ENCODE assay signal across 27 mouse cellular contexts in the genomic region with DNA sequence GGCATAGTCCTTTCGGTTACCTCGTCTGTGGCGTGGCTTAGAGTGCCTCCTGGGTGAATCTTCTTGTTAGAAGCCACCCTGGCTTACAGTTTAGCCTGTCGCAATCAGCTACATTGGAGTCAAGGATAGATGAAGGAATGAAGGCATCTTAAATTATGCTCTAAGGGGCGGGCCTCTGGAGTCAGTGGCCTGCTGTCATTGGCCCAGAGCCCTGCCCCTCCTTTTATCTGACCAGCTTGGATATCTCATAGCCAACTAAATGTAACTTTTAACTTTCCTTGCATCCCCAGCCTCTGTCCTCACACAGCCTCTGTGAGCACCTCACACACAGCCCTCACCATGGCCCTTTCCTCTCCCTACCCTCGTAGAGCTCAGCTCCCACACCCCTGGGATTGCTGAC.
DNase-seq lines count a peak whose midpoint lies in the region; ATAC-seq and TF ChIP-seq lines count a peak whose summit lies in the region.
"Had no signal": no experiment of that assay in that cellular context is flagged by ENCODE, and none has a peak within 500 bp of the region (broad histone marks: within the 10 kb centered on the region; RNA-seq: fewer than 3 reads in every experiment).

No protein-coding gene starts in this region.

- TF ChIP-seq CTCF in gastrocnemius, adult 2 months (IDR thresholded peaks at IDR 0.05) = no peak

- intact Hi-C loops in gastrocnemius, adult 2 months (cut with DNase I) = no loop called here

- peak overlapping the region; percentile 24; the same call in 1 of the 2 replicates for H3K27ac ChIP-seq in gastrocnemius, adult 2 months
- H3K27ac ChIP-seq: hindbrain, embryonic 15.5 days; intestine, embryonic 15.5 days; limb, embryonic 12.5 days; neural tube, embryonic 12.5 days; stomach, embryonic 15.5 days had no signal

- DNase-seq in gastrocnemius, adult 2 months = no peak
- no peak for DNase-seq in gastrocnemius, postnatal 4 days (ENCODE audit: low spot score in 2 of 2)
- DNase-seq in kidney, postnatal 4 days = peak; percentile 32 to 65
- no peak for DNase-seq in kidney, adult 9 months
- DNase-seq in induced T-regulatory cell, adult 2 months (ENCODE audit: low read depth) = peak; percentile 39
- peak; percentile 76 for DNase-seq in testis, postnatal 10 days (ENCODE audit: low spot score)
- DNase-seq: B cell, adult 2 months; cerebellum, adult 18-20 months; cerebellum, postnatal 14 days; forebrain, postnatal 0 days; gastrocnemius, postnatal 25 days; kidney, adult 8-10 months; kidney, postnatal 14 days; layer of hippocampus, postnatal 36 days; liver, postnatal 0 days; midbrain, embryonic 14.5 days; right cerebral cortex, postnatal 14 days; spleen, adult 18-20 months; thymus, postnatal 14 days had no signal

- no peak for ATAC-seq in erythroblast, adult 5-6 weeks (replicated peaks; ENCODE audit: low FRiP score, poor library complexity, severe bottlenecking)
- ATAC-seq: forebrain, postnatal 0 days; intestine, embryonic 15.5 days; liver, postnatal 0 days had no signal

- H3K4me3 ChIP-seq in gastrocnemius, adult 2 months = no peak overlapping the region
- H3K4me3 ChIP-seq: heart, embryonic 13.5 days; hindbrain, embryonic 15.5 days; intestine, embryonic 15.5 days; limb, embryonic 12.5 days; megakaryocyte, embryonic 14.5 days; neural tube, embryonic 12.5 days; stomach, embryonic 15.5 days had no signal

Comparison
In these comparisons a context has a peak if more than half of its experiments do, and no peak if none do; other contexts are left out.
1. DNase-seq: peak in kidney, postnatal 4 days (2 of 2), induced T-regulatory cell, adult 2 months (single experiment) and testis, postnatal 10 days (single experiment); none in gastrocnemius, adult 2 months (single experiment), gastrocnemius, postnatal 4 days (0 of 2) and kidney, adult 9 months (single experiment).